In the genomic region with DNA sequence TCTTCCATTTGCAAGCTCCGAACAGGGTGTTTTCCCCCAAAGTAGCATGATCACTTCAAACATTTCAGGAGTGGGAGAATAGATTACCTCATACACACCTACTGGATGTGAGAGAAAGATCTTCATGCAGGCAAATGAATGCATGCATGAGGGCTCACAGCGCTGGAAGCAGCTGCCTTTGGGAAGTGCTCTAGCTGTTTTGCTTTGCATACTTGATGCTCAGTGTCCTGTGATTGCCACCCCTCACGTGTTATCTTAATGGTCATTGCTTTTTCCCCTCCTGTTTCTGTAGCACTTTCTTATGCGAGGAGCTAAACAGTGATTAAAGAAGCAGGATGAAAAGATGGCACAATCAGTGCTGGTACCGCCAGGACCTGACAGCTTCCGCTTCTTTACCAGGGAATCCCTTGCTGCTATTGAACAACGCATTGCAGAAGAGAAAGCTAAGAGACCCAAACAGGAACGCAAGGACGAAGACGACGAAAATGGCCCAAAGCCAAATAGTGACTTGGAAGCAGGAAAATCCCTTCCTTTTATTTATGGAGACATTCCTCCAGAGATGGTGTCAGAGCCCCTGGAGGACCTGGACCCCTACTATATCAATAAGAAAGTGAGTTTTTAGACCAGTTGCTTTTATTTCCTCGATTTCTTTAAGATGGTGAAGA, we compare ENCODE assay signal across 14 mouse cellular contexts. TPM values are rescaled to one million over a fixed set of nuclear protein-coding genes. Genes with fewer than 3 reads are reported as not detected.
DNase-seq lines count a peak whose midpoint lies in the region; ATAC-seq lines count a peak whose summit lies in the region.
"Had no signal": no experiment of that assay in that cellular context is flagged by ENCODE, and none has a peak within 500 bp of the region (broad histone marks: within the 10 kb centered on the region; RNA-seq: fewer than 3 reads in every experiment).

No protein-coding gene starts in this region.

- no peaks in the 10 kb centered on the region for H3K9me3 ChIP-seq in heart, embryonic 14.5 days (ENCODE audit: control insufficient read depth, low read length)
- no peaks in the 10 kb centered on the region for H3K9me3 ChIP-seq in heart, embryonic 10.5 days
- H3K9me3 ChIP-seq in midbrain, embryonic 14.5 days (ENCODE audit: control insufficient read depth, low read length): no peaks in the 10 kb centered on the region
- H3K9me3 ChIP-seq in midbrain, embryonic 10.5 days (replicated peaks): no peaks in the 10 kb centered on the region
- no peaks in the 10 kb centered on the region for H3K9me3 ChIP-seq in midbrain, embryonic 15.5 days

- peaks cover 0 to 2% of the 10 kb centered on the region in 2 experiments; a peak in 2 of 4 replicates for H3K4me1 ChIP-seq in heart, embryonic 14.5 days (ENCODE audit: control insufficient read depth in 2 of 2, insufficient read depth in 2 of 2, low read length in 2 of 2)
- no peaks in the 10 kb centered on the region for H3K4me1 ChIP-seq in heart, embryonic 10.5 days
- H3K4me1 ChIP-seq in midbrain, embryonic 14.5 days (ENCODE audit: control insufficient read depth, insufficient read depth, low read length): peaks cover 9% of the 10 kb centered on the region
- H3K4me1 ChIP-seq in midbrain, embryonic 10.5 days: peaks cover 14% of the 10 kb centered on the region
- peaks cover 20% of the 10 kb centered on the region for H3K4me1 ChIP-seq in midbrain, embryonic 15.5 days

- ATAC-seq in heart, embryonic 14.5 days (ENCODE audit: insufficient number of reproducible peaks, insufficient read depth, low FRiP score, low read depth): no peak
- ATAC-seq in midbrain, embryonic 14.5 days (ENCODE audit: low FRiP score, low TSS enrichment): no peak
- no peak for ATAC-seq in midbrain, embryonic 15.5 days (replicated peaks)
- ATAC-seq: lung, postnatal 0 days had no signal

- no peaks in the 10 kb centered on the region for H3K36me3 ChIP-seq in heart, embryonic 14.5 days (ENCODE audit: control insufficient read depth, insufficient read depth, low read length)
- H3K36me3 ChIP-seq in heart, embryonic 10.5 days: no peaks in the 10 kb centered on the region
- H3K36me3 ChIP-seq in midbrain, embryonic 14.5 days (ENCODE audit: control insufficient read depth, insufficient read depth, low read length): no peaks in the 10 kb centered on the region
- no peaks in the 10 kb centered on the region for H3K36me3 ChIP-seq in midbrain, embryonic 10.5 days
- no peaks in the 10 kb centered on the region for H3K36me3 ChIP-seq in midbrain, embryonic 15.5 days (replicated peaks)

- DNase-seq in heart, embryonic 10.5 days (ENCODE audit: low spot score): no peak
- DNase-seq in midbrain, embryonic 14.5 days: peak; percentile 39
- DNase-seq in midbrain, embryonic 10.5 days (ENCODE audit: low spot score): no peak
- peak; percentile 62 for DNase-seq in cerebellum, adult 9-11 months
- no peak for DNase-seq in gastrocnemius, adult 18-20 months (ENCODE audit: low spot score)
- DNase-seq in urinary bladder, postnatal 4 days (ENCODE audit: low spot score in 2 of 2): no peak
- DNase-seq: adrenal gland, postnatal 14 days; gastrocnemius, postnatal 10 days; heart, postnatal 10 days; kidney, adult 2 months; thymus, adult 2 months had no signal

- H3K4me3 ChIP-seq in heart, embryonic 14.5 days (ENCODE audit: control insufficient read depth in 1 of 2, insufficient read depth in 1 of 2, low read depth in 1 of 2, low read length in 2 of 2): no peak overlapping the region
- no peak overlapping the region for H3K4me3 ChIP-seq in heart, embryonic 10.5 days
- H3K4me3 ChIP-seq in midbrain, embryonic 14.5 days (replicated peaks; ENCODE audit: low read depth, low read length): no peak overlapping the region
- H3K4me3 ChIP-seq in midbrain, embryonic 10.5 days: no peak overlapping the region
- peak overlapping the region; percentile 6; the same call in 1 of the 2 replicates for H3K4me3 ChIP-seq in midbrain, embryonic 15.5 days

- H3K9ac ChIP-seq in heart, embryonic 14.5 days (ENCODE audit: low read length): no peak overlapping the region
- H3K9ac ChIP-seq in midbrain, embryonic 14.5 days (replicated peaks; ENCODE audit: low read length): 0 out of 2 replicates have a peak overlapping the region, but pooled peaks have one; percentile 13
- H3K9ac ChIP-seq in midbrain, embryonic 15.5 days: 0 out of 2 replicates have a peak overlapping the region, but pooled peaks have one; percentile 25

- 45% methylated on average over 12 of the region's 12 CpGs for WGBS in heart, embryonic 14.5 days
- WGBS in heart, embryonic 10.5 days: 54% methylated on average over 12 of the region's 12 CpGs
- 53% methylated on average over 12 of the region's 12 CpGs for WGBS in midbrain, embryonic 14.5 days
- WGBS in midbrain, embryonic 10.5 days: 64% methylated on average over 12 of the region's 12 CpGs
- WGBS in midbrain, embryonic 15.5 days: 48% methylated on average over 12 of the region's 12 CpGs

- 0 out of 2 replicates have a peak overlapping the region, but pooled peaks have one; percentile 3 for H3K4me2 ChIP-seq in heart, embryonic 14.5 days (ENCODE audit: low read length)
- H3K4me2 ChIP-seq in midbrain, embryonic 14.5 days (ENCODE audit: low read length): peak overlapping the region; percentile 67
- H3K4me2 ChIP-seq in midbrain, embryonic 15.5 days: peak overlapping the region; percentile 65

- H3K27me3 ChIP-seq in heart, embryonic 14.5 days (ENCODE audit: control insufficient read depth, insufficient read depth, low read length): no peaks in the 10 kb centered on the region
- H3K27me3 ChIP-seq in heart, embryonic 10.5 days (ENCODE audit: insufficient read depth, poor library complexity, severe bottlenecking): no peaks in the 10 kb centered on the region
- no peaks in the 10 kb centered on the region for H3K27me3 ChIP-seq in midbrain, embryonic 14.5 days (ENCODE audit: control insufficient read depth, insufficient read depth, low read length)
- H3K27me3 ChIP-seq in midbrain, embryonic 10.5 days (ENCODE audit: low read depth, poor library complexity, severe bottlenecking): no peaks in the 10 kb centered on the region
- no peaks in the 10 kb centered on the region for H3K27me3 ChIP-seq in midbrain, embryonic 15.5 days (replicated peaks)

- no peak overlapping the region for H3K27ac ChIP-seq in heart, embryonic 14.5 days (replicated peaks in 1 of 2; ENCODE audit: control insufficient read depth in 1 of 2, insufficient read depth in 1 of 2, low read depth in 2 of 2, low read length in 2 of 2)
- no peak overlapping the region for H3K27ac ChIP-seq in heart, embryonic 10.5 days
- H3K27ac ChIP-seq in midbrain, embryonic 14.5 days (replicated peaks; ENCODE audit: low read depth, low read length): no peak overlapping the region
- no peak overlapping the region for H3K27ac ChIP-seq in midbrain, embryonic 10.5 days (replicated peaks)
- H3K27ac ChIP-seq in midbrain, embryonic 15.5 days: peak overlapping the region; percentile 50; the same call in 1 of the 2 replicates

RNA-seq across cellular contexts. Expression of a gene that starts 49.7 kb away (rescaled TPM):
- polyA plus RNA-seq in heart, embryonic 14.5 days (2014; fragmentation: Nextera tagmentation; extraction: Ambion mirVana): 0.93 and 1.4 TPM in 2 replicates
- polyA plus RNA-seq in heart, embryonic 10.5 days (2016; fragmentation: Nextera tagmentation; extraction: Ambion mirVana): 1.2 and 1.7 TPM in 2 replicates
- polyA plus RNA-seq in midbrain, embryonic 14.5 days (2014; fragmentation: Nextera tagmentation; extraction: Ambion mirVana): 40.6 and 47.4 TPM in 2 replicates
- polyA plus RNA-seq in midbrain, embryonic 10.5 days (2016; fragmentation: Nextera tagmentation; extraction: Ambion mirVana): 3.2 and 5.5 TPM in 2 replicates
- 43.6 and 47.5 TPM in 2 replicates for polyA plus RNA-seq in midbrain, embryonic 15.5 days (2015; fragmentation: Nextera tagmentation; extraction: Ambion mirVana)
- under 1 TPM; 0.74 to 0.94 TPM for total RNA-seq in gastrocnemius, adult 18-20 months (2021)

Comparison
In these comparisons a context has a peak if more than half of its experiments do, and no peak if none do; other contexts are left out.
1. DNase-seq: peak in midbrain, embryonic 14.5 days (single experiment) and cerebellum, adult 9-11 months (single experiment); none in heart, embryonic 10.5 days (single experiment), midbrain, embryonic 10.5 days (single experiment), gastrocnemius, adult 18-20 months (single experiment) and urinary bladder, postnatal 4 days (0 of 2).
2. H3K4me2 ChIP-seq: peak in every context shown above with its lines; median percentile 67 in midbrain, embryonic 14.5 days; 65 in midbrain, embryonic 15.5 days; 3 in heart, embryonic 14.5 days.